Mouse (Mus musculus): Measurements from ENCODE around the gene Ctps. TPM values are rescaled to one million over a fixed set of nuclear protein-coding genes. Genes with fewer than 3 reads are reported as not detected.
"Not testable (repeated sequence)": the region's sequence is repeated elsewhere in the genome, so short reads cannot be mapped to it uniquely, and the experiment has no call there.

Ctps gene
- polyA plus RNA-seq, 1 experiment: 0.43 TPM

DNA sequence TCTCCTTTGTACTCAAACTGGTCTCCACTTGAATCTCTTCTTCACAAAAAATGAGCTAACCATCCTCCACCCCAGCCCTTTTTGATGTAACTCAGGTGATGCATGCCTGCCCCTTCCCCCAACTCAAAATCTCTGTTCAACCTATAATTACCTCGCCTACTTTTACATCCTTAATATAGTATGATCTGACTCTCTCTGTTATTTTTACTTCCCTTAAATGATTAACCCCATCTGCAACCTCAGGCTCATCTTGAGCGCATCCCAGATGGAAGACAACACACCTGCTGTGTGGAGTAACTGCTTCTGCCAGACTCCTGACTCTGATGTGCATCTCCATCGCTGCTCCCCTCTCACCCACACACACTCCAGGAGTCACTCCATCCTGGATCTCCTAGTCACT, 32.6 kb upstream of the Ctps start:
- TF ChIP-seq GATA1 (IDR thresholded peaks at IDR 0.05; ENCODE audit: low read length) (no peak), TAL1 (IDR thresholded peaks at IDR 0.05; ENCODE audit: low read length) (no peak)
- no peaks in the 10 kb centered on the region for H3K36me3 ChIP-seq (ENCODE audit: control insufficient read depth)
- no peaks in the 10 kb centered on the region for H3K9me3 ChIP-seq (ENCODE audit: control insufficient read depth, low read length)
- peaks cover 20% of the 10 kb centered on the region for H3K4me1 ChIP-seq (ENCODE audit: control insufficient read depth)
- no peak overlapping the region for H3K4me3 ChIP-seq (replicated peaks)
- H3K27me3 ChIP-seq (ENCODE audit: control insufficient read depth): no peaks in the 10 kb centered on the region

DNA sequence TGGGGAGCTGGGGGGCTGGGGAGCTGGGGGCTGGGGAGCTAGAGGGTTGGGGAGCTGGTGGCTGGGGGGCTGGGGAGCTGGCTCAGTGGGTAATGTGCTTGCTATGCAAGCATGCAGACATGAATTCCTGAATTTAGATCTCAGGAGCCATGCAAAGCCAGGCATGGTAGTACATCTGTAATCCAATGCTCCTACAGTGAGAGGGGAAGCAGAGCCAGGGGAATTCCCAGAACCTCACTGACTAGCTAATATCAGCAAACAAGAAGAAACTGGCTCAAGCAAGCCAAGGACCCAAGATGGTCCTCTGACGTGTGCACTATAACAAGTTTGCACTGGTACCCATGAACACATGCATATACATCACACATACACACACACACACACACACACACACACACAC, 31.7 kb upstream of the Ctps start:
- Histone ChIP-seq H3K36me3 (ENCODE audit: control insufficient read depth) (no peaks in the 10 kb centered on the region), H3K4me3 (replicated peaks) (no peak overlapping the region), H3K27me3 (ENCODE audit: control insufficient read depth) (no peaks in the 10 kb centered on the region), H3K9me3 (ENCODE audit: control insufficient read depth, low read length) (no peaks in the 10 kb centered on the region), H3K4me1 (ENCODE audit: control insufficient read depth) (peaks cover 21% of the 10 kb centered on the region)
- TF ChIP-seq TAL1 (IDR thresholded peaks at IDR 0.05; ENCODE audit: low read length) (no peak), GATA1 (IDR thresholded peaks at IDR 0.05; ENCODE audit: low read length) (no peak)

DNA sequence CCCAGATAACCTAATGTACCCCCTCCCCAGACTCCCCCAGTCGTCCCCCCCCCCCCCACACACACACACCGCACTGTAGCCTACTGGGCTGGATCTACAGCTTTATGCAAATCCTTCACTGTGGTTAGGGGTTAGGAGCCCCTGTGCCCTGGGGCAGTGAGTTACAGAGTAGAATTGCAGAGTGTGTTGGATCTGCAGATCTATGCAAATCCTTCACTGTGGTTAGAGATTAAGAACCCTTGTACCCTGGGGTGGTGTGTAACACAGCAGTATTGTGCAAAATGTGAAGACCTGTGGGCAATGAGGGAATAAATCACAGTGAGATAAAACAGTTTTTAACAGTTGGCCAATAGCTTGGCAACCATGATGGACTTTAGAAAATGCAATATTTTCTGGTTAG, 28.8 kb upstream of the Ctps start:
- peaks cover 32% of the 10 kb centered on the region for H3K4me1 ChIP-seq (ENCODE audit: control insufficient read depth)
- TF ChIP-seq GATA1 (IDR thresholded peaks at IDR 0.05; ENCODE audit: low read length) (no peak), TAL1 (IDR thresholded peaks at IDR 0.05; ENCODE audit: low read length) (no peak)

DNA sequence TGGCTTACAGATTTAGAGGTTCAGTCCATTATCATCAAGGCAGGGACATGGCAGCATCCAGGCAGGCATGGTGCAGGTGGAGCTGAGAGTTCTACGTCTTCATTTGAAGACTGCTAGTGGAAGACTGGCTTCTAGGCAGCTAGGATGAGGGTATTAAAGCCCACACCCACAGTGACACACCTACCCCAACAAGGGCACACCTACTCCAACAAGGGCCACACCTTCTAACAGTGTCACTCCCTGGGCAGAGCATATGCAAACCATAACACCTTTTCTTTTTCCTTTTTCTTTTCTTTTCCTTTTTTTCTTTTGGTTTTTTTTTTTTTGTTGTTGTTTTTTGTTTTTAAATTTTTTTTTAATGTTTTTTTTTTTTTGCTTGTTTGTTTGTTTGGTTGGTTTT, 26.1 kb upstream of the Ctps start:
- H3K9me3 ChIP-seq (ENCODE audit: control insufficient read depth, low read length); H3K27me3 ChIP-seq (ENCODE audit: control insufficient read depth); H3K4me3 ChIP-seq (replicated peaks); H3K36me3 ChIP-seq (ENCODE audit: control insufficient read depth): not testable (repeated sequence)
- peaks cover 35% of the 10 kb centered on the region for H3K4me1 ChIP-seq (ENCODE audit: control insufficient read depth)

More for the DNA sequence above, 28.8 kb upstream of the Ctps start:
- no peaks in the 10 kb centered on the region for H3K9me3 ChIP-seq (ENCODE audit: control insufficient read depth, low read length)
- H3K27me3 ChIP-seq (ENCODE audit: control insufficient read depth): no peaks in the 10 kb centered on the region
- H3K36me3 ChIP-seq (ENCODE audit: control insufficient read depth): no peaks in the 10 kb centered on the region
- no peak overlapping the region for H3K4me3 ChIP-seq (replicated peaks)

DNA sequence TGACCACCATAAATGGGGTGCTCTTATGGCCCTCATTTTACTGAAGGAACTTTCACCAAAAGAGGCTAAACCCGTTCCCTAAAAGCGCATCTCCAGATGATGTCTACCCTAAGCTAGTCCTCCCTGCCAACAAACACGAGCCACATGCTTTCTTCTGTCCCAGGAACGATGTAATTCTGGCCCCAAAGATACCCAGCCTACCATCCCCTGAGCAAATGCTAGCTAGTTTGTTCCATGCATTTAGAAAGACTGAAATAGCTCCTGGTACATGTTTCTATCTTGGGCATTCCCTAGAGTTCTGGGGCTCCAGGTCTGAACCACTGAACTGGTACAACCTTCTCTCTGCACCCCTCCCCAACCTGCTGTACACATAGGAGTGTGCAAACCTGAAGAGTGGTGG, 20.9 kb upstream of the Ctps start:
- H3K27me3 ChIP-seq (ENCODE audit: control insufficient read depth): peaks cover 20% of the 10 kb centered on the region
- no peak for TF ChIP-seq TAL1 (IDR thresholded peaks at IDR 0.05; ENCODE audit: low read length)
- no peak for TF ChIP-seq GATA1 (IDR thresholded peaks at IDR 0.05; ENCODE audit: low read length)
- H3K9me3 ChIP-seq (ENCODE audit: control insufficient read depth, low read length): no peaks in the 10 kb centered on the region
- no peak overlapping the region for H3K4me3 ChIP-seq (replicated peaks)
- H3K36me3 ChIP-seq (ENCODE audit: control insufficient read depth): no peaks in the 10 kb centered on the region
- H3K4me1 ChIP-seq (ENCODE audit: control insufficient read depth): peaks cover 36% of the 10 kb centered on the region

DNA sequence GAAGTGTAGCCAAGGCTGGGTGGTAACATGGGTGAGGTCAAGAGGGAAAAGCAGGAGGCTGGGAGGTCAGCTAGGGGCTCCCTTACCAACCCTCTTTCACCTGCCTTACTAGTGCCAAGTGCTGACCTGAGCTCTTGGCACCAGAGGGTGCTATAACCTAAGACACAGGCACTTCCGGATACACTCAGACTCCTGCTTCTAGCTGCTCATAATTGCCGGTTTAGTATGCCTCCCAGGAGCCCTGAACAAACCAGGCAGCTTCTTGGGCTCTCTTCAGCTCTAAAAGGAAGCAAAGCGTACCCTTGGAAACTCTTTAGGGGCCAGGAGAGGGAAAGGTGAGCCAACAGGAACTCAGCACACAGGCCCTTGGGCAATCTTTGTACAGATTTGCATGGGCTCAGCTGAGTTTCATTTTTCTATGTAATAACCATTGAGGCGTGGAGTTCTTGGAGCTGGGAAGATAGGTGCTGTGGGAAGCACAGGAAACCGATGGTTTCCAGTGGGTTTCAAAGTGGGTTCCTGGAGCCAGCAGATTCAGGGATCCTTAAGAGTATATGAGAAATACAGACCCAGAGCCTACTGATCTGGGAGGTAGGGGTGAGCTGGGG, 19.8 kb upstream of the Ctps start:
- Histone ChIP-seq H3K27me3 (ENCODE audit: control insufficient read depth) (peaks cover 21% of the 10 kb centered on the region), H3K9me3 (ENCODE audit: control insufficient read depth, low read length) (no peaks in the 10 kb centered on the region), H3K4me1 (ENCODE audit: control insufficient read depth) (peaks cover 26% of the 10 kb centered on the region), H3K4me3 (replicated peaks) (no peak overlapping the region), H3K36me3 (ENCODE audit: control insufficient read depth) (no peaks in the 10 kb centered on the region)
- no peak for TF ChIP-seq TAL1 (IDR thresholded peaks at IDR 0.05; ENCODE audit: low read length)
- no peak for TF ChIP-seq GATA1 (IDR thresholded peaks at IDR 0.05; ENCODE audit: low read length)

DNA sequence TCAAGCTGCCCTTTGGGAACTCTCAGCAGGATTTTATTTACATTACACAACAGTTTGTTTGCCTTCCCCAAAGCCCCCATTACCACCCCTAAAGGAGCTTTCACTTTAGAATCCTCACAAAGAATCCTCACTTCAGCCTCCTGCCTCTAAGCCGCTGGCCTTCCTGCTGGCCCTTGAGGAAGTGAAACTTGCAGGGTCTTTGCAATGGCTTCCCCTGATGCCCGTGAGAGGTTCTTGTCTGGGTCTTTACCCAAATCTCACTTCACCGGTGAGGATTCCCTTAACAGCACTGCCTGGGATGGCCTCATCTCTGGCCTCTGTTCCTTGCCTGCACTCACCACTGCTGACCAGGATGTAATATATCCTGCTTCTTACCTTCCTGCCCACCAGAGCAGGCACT, 19.0 kb upstream of the Ctps start:
- peaks cover 23% of the 10 kb centered on the region for H3K27me3 ChIP-seq (ENCODE audit: control insufficient read depth)
- no peak for TF ChIP-seq TAL1 (IDR thresholded peaks at IDR 0.05; ENCODE audit: low read length)
- TF ChIP-seq GATA1 (IDR thresholded peaks at IDR 0.05; ENCODE audit: low read length): no peak
- H3K36me3 ChIP-seq (ENCODE audit: control insufficient read depth): no peaks in the 10 kb centered on the region
- H3K9me3 ChIP-seq (ENCODE audit: control insufficient read depth, low read length): no peaks in the 10 kb centered on the region
- H3K4me3 ChIP-seq (replicated peaks): no peak overlapping the region
- H3K4me1 ChIP-seq (ENCODE audit: control insufficient read depth): peaks cover 23% of the 10 kb centered on the region

DNA sequence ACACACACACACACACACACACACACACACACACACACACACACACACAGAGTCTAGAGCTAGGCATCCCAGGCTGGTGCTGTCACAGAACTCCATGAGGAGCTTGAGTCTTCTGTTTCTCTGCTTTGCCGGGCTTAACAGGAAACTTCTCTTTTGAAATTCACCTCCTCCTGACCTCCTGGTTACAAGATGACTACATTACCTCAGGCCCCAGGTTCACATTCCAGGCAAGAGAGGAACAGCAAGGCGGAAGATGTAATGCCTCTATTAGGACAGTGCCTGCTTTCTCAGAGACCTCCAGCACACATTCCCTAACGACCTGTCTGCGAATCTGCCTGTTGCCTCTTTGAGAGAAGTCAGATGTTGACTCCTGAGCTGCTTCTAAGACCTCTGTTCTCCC, 18.4 kb upstream of the Ctps start, which contains the start of gene Gm8439:
Gene Gm8439, plus strand, starts transcription at position 301 of the 400 bp plus-strand sequence.
- H3K27me3 ChIP-seq (ENCODE audit: control insufficient read depth): peaks cover 23% of the 10 kb centered on the region
- H3K4me3 ChIP-seq (replicated peaks): no peak within 1 kb of the TSS
- H3K36me3 ChIP-seq (ENCODE audit: control insufficient read depth): no peaks in the 10 kb centered on the region
- no peaks in the 10 kb centered on the region for H3K9me3 ChIP-seq (ENCODE audit: control insufficient read depth, low read length)
- peaks cover 23% of the 10 kb centered on the region for H3K4me1 ChIP-seq (ENCODE audit: control insufficient read depth)
- no peak for TF ChIP-seq GATA1 (IDR thresholded peaks at IDR 0.05; ENCODE audit: low read length)
- no peak for TF ChIP-seq TAL1 (IDR thresholded peaks at IDR 0.05; ENCODE audit: low read length)

DNA sequence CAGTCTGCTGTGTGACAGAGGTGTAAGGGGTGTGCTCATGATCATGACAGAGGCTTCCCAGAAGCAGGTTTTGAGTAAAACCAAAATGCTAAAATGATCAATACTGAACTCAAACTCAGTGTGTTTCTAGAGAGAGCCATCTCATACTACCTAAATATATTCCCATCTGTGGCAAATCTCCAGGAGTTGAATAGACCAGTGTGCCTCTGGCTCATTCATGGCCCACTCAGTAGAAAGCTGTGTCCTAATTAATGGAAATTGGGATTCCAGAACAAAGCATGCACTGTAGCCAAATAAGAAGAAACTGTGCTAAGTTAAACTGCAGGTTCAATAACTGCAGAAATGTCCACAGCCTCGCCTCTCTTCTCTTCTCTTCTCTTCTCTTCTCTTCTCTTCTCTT, 16.9 kb upstream of the Ctps start:
- no peaks in the 10 kb centered on the region for H3K36me3 ChIP-seq (ENCODE audit: control insufficient read depth)
- no peaks in the 10 kb centered on the region for H3K9me3 ChIP-seq (ENCODE audit: control insufficient read depth, low read length)
- TF ChIP-seq GATA1 (IDR thresholded peaks at IDR 0.05; ENCODE audit: low read length) (no peak), TAL1 (IDR thresholded peaks at IDR 0.05; ENCODE audit: low read length) (no peak)
- H3K4me3 ChIP-seq (replicated peaks): no peak overlapping the region
- H3K27me3 ChIP-seq (ENCODE audit: control insufficient read depth): peaks cover 23% of the 10 kb centered on the region
- peaks cover 26% of the 10 kb centered on the region for H3K4me1 ChIP-seq (ENCODE audit: control insufficient read depth)

DNA sequence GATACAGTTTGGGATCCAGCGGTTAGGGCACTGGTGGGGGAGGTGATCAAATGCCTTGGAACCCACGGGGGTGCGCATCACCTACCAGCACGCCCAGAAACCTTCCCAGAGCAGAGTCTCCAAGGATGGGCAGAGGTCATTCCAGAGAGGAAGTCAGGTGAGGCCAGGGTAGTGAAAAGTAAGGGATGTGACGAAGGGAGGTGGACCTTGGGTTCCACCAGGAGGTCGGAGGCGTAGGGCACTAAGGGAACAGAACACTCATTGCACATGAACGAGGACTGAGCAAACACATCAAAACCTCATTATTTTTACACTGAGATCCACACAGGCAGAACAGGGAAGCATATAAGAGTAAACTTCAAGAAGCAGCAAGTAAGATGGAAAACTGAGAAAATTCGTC, 11.6 kb upstream of the Ctps start:
- peaks cover 5% of the 10 kb centered on the region for H3K27me3 ChIP-seq (ENCODE audit: control insufficient read depth)
- H3K9me3 ChIP-seq (ENCODE audit: control insufficient read depth, low read length): no peaks in the 10 kb centered on the region
- H3K4me3 ChIP-seq (replicated peaks): no peak overlapping the region
- no peak for TF ChIP-seq GATA1 (IDR thresholded peaks at IDR 0.05; ENCODE audit: low read length)
- no peak for TF ChIP-seq TAL1 (IDR thresholded peaks at IDR 0.05; ENCODE audit: low read length)
- H3K4me1 ChIP-seq (ENCODE audit: control insufficient read depth): peaks cover 20% of the 10 kb centered on the region
- H3K36me3 ChIP-seq (ENCODE audit: control insufficient read depth): no peaks in the 10 kb centered on the region
